Mouse (Mus musculus) kidney, postnatal 14 days (tissue): Measurements from ENCODE around the gene Pkp4.
"Not testable (repeated sequence)": the region's sequence is repeated elsewhere in the genome, so short reads cannot be mapped to it uniquely, and the experiment has no call there.

Experiments used
- DNase-seq: peaks from one replicate; pipeline ENCODE4 v3.0.0; 2022; ENCODE audit warnings: mixed read lengths

Gene Pkp4

DNA sequence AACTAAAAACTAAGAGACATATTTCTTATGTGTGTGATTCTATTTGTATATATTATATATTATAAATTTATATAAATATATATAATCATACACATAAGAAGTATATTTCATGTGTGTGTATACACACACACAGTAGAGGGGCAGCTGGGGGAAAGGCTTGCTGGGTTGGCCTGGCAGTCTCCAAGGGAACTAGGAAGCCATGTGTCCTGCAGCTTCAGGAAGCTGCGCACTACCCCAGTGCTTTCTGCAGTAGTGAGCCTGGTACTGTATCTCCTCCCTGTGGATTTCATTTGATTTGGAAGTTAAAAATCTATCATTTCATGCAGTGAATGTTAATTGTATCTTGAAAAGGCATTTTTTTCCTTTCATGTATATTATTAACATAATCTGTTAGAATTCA is 180.2 kb downstream of the Pkp4 start:
- no peak for DNase-seq

DNA sequence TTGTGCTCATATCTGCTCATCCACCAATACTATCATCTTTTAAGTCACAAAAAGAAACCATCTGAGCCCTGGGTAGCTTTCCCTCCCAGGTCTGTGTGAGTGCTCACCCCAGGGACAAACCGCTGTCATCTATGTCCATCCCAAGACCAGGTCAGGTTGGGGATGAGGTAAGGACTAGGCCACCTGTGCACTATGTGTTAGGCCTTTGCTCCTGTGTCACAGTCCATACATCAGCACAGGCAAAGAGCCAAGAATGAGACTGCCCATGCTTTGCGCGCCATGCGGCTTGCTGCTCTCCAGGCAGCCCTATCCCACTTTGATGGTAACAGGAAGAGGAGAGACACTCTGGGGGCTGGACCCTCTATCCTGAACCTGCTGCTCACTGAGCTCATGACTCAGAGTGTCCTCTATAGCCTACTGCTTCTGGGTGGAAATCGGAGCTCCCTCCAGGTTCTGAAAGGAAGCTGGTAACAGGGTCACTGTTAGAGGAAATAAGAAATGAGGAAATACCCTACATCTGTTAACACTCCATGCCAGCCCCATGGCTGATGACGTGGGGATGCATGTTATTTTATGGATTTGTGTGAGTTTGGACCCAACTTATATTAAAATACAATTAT is 182.1 kb downstream of the Pkp4 start:
- DNase-seq: no peak

DNA sequence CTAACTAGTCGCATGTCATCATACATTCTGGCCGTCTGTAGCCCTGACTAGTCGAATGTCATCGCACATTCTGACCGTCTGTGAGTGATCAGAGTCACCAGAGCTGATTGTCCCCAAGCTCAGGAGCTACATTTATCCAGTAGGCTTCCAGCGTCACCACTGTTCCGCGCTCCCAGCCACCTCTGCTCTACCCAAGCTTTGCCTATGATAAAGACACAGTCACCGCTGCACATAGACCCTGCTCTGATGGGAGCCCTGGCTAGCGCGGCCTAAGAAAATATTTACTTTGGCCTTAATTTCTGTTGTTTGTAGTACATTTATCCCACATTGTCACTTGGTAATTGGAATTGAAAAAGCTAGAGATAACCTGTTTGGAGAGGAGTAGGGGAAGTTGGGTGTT is 183.2 kb downstream of the Pkp4 start:
- DNase-seq: no peak

GRCm38 (mm10) chr2:59344699-59345098 is 184.0 kb downstream of the Pkp4 start:
- no peak for DNase-seq

DNA sequence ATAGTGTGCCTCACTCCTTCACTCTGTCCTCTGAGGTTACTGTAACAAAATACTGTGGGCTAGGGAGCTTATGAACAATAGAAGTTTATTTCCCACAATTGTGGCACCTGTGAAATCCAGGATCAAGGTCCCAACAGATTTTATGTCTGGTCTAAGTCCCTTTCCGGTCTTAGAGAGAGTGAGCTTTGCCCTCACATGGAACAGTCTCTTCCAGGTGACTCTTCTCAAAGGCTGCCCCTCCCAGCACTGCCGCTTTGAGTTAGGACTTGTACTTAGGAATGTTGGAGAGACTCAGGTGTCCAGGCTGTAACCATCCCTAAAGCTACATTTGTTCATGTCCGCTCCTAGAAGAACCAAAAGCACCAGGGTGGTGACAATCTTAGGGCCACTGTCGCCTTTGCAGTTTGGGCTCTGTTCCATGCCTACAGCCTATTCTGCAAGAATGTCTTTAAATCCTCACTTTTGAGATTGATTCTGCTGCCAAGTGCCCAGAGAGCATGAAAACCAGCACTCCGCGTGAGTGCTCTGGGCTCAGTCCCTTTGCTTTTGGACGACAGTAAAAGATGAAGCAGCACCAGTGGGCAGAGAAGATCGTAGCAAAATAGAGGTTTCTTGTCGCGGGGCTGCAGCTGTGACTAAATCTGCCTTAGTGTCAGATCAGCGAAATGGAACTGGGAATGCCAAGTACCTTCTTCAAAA is 184.6 kb downstream of the Pkp4 start:
- DNase-seq: no peak

DNA sequence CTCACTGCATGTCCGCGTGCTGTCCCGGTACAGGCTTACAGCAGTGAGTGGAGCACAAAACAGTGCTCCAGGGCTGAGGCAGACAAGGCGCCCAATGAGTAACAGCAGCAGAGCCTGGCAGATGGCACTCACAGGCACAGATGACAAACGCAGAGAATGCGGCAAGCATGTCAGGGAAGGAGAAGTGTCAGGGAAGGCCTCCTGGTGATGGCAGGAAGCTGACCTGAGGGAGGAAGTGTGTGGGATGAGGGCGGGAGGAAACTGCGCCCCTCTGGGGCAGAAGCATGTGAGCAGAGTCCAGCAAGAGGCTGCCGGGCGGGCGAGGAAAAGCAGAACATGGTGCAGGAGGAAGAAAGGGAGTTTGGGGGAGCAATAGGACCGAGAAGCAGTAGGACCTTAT is 185.8 kb downstream of the Pkp4 start:
- no peak for DNase-seq

GRCm38 (mm10) chr2:59348585-59348984 is 187.9 kb downstream of the Pkp4 start:
- no peak for DNase-seq

DNA sequence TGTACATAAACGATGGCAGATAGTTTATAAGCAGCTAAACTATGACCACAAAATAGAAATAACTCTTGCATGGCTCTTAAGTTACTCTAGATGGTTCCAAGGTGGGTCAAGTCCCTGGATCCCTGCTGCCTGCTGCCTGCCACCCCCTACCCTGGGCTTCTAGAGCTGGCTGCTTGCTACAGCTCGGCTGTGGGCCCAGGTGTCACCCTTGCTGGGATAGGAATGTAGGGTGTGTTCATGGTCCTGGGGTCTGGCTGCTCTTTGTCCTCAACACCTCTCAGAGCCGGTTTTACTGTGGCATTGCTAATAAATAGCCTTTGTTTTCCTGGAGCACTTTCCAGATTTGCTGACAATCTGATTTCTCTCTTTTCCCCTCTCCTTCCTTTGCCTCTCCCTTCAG is 189.4 kb downstream of the Pkp4 start:
- no peak for DNase-seq

DNA sequence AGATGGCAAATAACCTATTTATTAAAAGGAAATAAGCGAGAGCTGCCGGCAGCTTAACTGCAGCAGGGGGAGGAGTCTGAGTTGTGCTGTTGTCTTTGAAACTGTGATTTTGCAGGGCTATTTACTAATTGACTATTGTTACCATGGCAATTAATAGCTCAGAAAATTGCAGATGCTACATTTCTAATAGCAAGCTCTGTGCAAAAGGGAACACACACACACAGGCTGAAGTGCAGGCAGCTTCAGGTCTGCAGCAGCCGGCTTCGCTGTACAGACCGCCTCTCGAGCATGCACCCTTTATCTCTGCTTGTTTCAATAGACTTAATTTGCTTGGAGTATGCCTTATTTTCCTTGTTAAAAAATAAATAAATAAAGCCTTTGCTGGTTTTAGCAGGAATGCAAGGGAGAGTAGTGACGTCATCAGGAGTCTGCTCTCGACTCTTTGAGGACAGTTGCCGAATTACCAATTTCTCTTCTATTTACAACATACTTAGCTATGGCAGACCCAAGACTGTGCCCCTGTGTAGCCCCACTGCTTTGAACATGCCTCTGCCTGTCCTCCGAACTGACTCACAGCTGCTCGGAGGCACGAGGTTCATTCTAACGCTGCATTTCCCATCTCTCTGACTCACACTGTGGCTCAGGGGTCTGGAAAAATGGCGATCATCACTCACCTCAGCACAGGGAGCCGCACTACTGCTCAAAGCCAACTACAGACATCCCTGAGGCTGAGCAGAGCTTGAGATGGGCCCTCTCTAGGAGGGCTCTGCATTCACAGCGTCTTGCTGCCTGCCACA is 190.9 kb downstream of the Pkp4 start:
- DNase-seq: no peak

GRCm38 (mm10) chr2:59353821-59354220 is 193.2 kb downstream of the Pkp4 start:
- no peak for DNase-seq

DNA sequence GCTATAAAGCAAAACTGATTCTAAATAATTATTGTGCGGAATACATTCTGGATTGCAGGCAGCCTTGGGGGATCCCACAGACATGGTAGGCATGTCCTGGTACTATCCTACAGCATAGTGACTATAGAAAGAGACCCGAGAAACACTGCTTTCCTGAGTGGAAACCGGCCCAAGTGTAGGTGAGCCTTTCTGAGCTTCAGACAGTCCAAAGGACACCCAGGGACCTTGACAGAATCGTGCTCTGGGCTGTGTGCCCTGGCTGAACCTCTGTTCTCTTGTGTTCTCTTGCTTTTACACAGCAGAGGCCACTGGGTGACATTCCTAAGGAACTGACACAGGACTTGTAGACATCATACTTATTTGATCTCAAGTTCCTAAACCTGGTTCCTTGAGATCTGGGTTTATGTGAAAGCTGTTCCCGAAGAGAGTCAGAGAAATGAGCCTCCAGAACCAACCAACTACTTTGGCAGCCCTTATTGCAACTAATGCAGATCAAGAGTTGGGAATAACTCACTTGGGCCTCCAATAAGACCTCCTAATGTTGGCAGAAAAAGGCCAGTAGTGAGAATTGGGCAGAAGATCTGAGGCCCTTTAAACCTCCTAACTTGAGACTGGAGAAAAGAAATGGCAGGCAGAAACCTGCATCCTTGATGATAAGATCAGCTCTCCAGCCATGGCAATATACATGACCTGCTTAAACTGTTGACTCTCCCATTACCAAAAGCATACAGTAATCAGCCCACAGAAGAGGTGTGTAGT is 195.1 kb downstream of the Pkp4 start:
- DNase-seq: no peak

GRCm38 (mm10) chr2:59359760-59360342 is 199.2 kb downstream of the Pkp4 start:
- no peak for DNase-seq

DNA sequence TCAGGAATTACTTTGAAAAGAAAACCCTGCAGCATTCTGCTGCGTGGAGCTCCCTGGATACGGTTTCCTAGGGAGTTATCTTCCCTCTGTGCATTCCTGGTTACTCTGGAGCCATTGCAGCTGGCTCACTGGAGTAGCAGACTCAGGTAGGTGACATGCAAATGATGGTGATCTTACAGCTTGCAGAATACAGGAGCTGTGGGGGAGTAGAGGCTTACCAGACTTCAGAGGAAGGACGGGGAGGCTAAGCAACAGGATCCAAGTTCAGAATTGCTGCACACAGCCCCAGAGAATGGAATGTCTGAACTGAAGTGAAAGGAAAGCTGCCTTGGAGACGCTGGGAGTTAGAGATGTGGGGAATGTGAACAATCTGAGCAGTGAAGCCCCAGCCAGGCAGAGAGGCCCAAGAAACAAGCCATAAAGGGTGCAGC is 200.7 kb downstream of the Pkp4 start:
- no peak for DNase-seq

DNA sequence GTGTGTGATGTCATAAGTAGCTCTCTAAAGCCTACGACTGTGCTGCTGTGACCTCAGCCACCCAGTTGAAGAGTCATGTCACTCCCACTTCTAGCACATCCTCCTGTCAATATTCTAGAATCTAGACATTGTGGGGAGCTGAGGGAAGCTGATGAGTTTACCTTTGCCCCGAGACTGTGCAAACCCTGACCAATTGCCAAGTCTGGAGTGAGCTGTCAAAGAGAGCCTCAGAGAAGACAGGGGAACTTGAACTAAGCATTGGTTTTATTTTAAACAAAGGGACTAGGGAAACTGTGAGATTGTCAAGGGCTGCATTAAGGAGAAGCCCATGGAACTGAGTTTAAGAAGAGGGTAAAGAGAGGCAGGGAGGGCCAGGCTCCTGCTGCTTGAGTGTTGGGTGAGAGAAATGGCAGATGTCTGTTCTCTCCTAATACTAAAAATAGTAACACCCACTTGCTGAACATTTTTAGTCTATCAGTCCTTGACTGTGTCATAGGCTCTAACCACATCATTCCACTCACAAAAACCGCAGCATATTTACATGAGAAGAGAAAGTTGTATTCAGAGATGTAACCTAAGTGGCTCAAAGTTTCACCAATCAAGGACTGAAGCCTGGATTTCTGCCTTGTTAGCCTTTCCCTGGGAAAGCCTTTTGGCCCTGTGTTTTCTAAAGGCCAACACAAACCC is 203.6 kb downstream of the Pkp4 start:
- no peak for DNase-seq

GRCm38 (mm10) chr2:59367191-59367590 is 206.5 kb downstream of the Pkp4 start:
- no peak for DNase-seq

DNA sequence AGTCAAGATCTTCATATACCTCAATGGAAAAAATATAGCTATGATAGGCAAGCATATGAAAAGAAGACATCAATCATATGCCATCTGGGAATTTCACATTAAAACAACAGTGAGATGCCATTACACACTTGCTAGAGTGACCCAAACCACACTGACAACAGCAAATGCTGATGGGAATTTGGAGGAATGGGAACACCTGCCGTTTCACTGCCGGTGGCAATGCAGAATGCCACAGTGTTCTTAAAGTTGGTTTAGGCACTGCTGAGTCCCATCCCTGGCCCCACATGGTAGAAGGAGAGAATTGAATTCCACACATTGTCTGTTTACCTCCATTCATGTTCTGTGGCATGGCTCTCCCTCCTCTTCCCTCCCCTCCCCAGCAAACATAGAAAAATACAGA is 212.5 kb downstream of the Pkp4 start:
- DNase-seq: no peak

DNA sequence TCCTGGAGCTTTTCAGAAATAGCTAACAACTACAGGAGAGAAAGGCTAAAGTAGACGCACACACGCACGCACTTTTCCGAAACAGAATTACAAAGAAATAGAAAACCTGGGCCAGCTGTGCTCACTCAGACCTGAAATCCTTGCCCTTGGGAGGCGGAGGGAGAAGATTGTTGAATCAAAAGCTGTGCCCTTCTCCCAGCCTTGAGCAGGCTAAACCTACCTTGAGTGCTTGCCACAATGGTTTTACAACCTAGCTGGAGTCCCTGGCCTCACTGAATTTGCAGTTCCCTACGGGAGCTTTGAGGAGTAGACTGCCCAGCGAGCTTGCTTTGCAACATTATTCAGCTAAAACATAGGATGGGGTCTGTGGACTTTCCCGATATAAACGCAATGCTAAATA is 217.4 kb downstream of the Pkp4 start:
- no peak for DNase-seq

GRCm38 (mm10) chr2:59378861-59379260 is 218.2 kb downstream of the Pkp4 start:
- DNase-seq: not testable (repeated sequence)

DNA sequence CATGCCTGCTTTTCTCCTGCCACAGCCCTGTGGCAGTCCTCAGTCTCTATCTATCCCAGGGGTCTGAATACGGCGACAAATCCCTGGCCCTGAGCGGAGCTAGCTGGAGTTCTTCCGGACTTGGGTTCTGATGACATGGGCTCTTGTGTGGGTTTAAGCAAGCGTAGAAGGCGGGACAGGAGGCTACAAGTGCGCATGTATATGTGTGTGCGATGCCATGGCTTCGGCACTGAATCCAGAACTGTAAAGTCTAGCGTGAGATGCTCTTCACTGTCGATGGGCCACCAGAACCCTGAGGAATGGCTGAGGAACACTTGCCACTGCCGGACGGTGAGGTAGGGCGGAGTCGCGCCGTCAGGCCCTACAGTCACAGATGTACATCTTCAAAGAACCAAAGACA is 222.6 kb downstream of the Pkp4 start:
- DNase-seq: no peak

DNA sequence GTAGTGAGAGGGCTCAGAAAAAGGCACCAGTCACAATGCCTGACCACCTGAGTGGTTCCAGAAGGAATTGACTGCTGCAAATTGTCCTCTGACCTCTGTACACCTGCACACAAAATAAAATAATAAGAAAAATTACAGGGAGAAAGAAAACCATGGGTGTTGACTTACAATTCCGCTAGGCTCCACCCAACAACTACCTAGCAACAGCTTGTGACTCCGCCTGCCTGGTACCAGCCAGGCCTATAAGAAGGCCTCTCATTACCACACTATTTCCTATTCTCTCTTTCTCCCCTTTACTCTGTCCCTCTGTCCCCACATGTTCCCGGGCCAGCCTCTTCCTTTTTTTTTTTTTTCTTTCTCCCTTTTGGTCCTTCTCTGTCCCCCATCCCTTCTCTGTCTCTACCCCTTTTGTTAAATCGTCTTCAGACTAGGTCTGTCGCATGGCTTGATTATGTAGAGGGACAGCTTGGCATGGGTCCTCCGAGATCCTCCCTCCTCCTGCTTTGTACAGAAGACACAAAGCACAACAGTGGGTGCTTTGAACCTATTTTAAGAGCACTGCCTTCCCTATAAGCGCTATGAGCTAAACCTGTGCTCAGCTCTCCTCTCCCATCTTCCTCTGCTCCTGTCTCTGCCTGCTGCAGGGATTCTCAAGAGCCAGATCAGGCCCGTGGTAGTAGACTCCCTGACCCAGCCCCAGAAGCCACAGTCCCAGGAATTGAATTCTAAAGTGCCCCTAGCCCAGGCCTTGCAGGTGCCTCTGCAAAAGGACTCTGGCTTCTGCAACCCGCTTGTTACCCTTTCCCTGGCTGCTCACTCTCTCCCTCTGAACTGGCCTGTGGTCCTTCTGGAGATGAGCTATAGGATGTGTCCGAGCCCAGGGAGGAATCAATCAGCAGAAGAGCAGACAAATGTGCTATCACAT is 223.5 kb downstream of the Pkp4 start:
- DNase-seq: no peak
